Mouse (Mus musculus): ENCODE results near the gene Elobl. TPM values are rescaled to one million over a fixed set of nuclear protein-coding genes. Genes with fewer than 3 reads are reported as not detected.

Gene Elobl
- polyA plus RNA-seq, 1 experiment from 2014 or later, result not detected

DNA sequence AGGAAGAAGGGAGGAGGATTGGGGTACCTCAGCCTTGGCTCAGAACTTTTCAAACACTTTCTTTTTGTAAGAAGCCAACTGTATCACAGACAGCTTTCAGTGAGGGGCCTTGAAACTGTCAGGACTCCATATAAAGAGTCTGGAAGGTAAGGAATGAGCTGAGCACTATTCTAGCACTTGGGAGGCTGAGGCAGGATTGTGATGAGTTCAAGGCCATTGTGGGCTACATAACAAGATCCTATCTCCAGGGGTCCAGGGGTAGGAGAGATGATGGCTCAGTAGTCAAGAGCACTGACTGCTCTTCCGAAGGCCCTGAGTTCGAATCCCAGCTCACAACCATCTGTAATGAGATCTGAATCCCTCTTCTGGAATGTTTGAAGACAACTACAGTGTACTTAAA, 15.2 kb downstream of the Elobl start:
- Histone ChIP-seq H3K27ac (ENCODE audit: low read length) (no peak overlapping the region), H3K4me2 (ENCODE audit: low read depth, low read length) (no peak overlapping the region), H3K9ac (ENCODE audit: low read length) (no peak overlapping the region), H3K4me1 (ENCODE audit: control insufficient read depth, insufficient read depth, low read length) (peaks cover 12% of the 10 kb centered on the region), H3K27me3 (ENCODE audit: control insufficient read depth, insufficient read depth, low read length) (no peaks in the 10 kb centered on the region), H3K36me3 (ENCODE audit: control insufficient read depth, insufficient read depth, low read length) (no peaks in the 10 kb centered on the region), H3K4me3 (replicated peaks; ENCODE audit: low read length) (no peak overlapping the region), H3K9me3 (replicated peaks; ENCODE audit: control insufficient read depth, low read length) (no peaks in the 10 kb centered on the region)
- WGBS, result 88% methylated on average over 2 of the region's 2 CpGs
- ATAC-seq (ENCODE audit: insufficient read depth, low FRiP score), result no peak

GRCm38 (mm10) chr11:88950640-88951250, 16.0 kb downstream of the Elobl start:
- no peak for ATAC-seq (ENCODE audit: insufficient read depth, low FRiP score)
- peaks cover 12% of the 10 kb centered on the region for H3K4me1 ChIP-seq (ENCODE audit: control insufficient read depth, insufficient read depth, low read length)
- no peaks in the 10 kb centered on the region for H3K9me3 ChIP-seq (replicated peaks; ENCODE audit: control insufficient read depth, low read length)
- H3K36me3 ChIP-seq (ENCODE audit: control insufficient read depth, insufficient read depth, low read length), result no peaks in the 10 kb centered on the region
- no peak overlapping the region for H3K4me3 ChIP-seq (replicated peaks; ENCODE audit: low read length)
- no peaks in the 10 kb centered on the region for H3K27me3 ChIP-seq (ENCODE audit: control insufficient read depth, insufficient read depth, low read length)
- H3K4me2 ChIP-seq (ENCODE audit: low read depth, low read length), result no peak overlapping the region
- 81% methylated on average over 13 of the region's 13 CpGs for WGBS
- peak overlapping the region; percentile 34; the same call in 1 of the 2 replicates for H3K9ac ChIP-seq (ENCODE audit: low read length)
- H3K27ac ChIP-seq (ENCODE audit: low read length), result peak overlapping the region; percentile 29; the same call in 1 of the 2 replicates

GRCm38 (mm10) chr11:88949802-88950639, 16.7 kb downstream of the Elobl start:
- ATAC-seq (ENCODE audit: insufficient read depth, low FRiP score), result no peak
- no peak overlapping the region for H3K4me2 ChIP-seq (ENCODE audit: low read depth, low read length)
- peaks cover 12% of the 10 kb centered on the region for H3K4me1 ChIP-seq (ENCODE audit: control insufficient read depth, insufficient read depth, low read length)
- H3K4me3 ChIP-seq (replicated peaks; ENCODE audit: low read length), result no peak overlapping the region
- peak overlapping the region; percentile 34; the same call in 1 of the 2 replicates for H3K9ac ChIP-seq (ENCODE audit: low read length)
- peak overlapping the region; percentile 29; the same call in 1 of the 2 replicates for H3K27ac ChIP-seq (ENCODE audit: low read length)
- H3K9me3 ChIP-seq (replicated peaks; ENCODE audit: control insufficient read depth, low read length), result no peaks in the 10 kb centered on the region
- 77% methylated on average over 8 of the region's 8 CpGs for WGBS
- H3K27me3 ChIP-seq (ENCODE audit: control insufficient read depth, insufficient read depth, low read length), result no peaks in the 10 kb centered on the region
- no peaks in the 10 kb centered on the region for H3K36me3 ChIP-seq (ENCODE audit: control insufficient read depth, insufficient read depth, low read length)

GRCm38 (mm10) chr11:88948896-88949295, 17.8 kb downstream of the Elobl start:
- ATAC-seq (ENCODE audit: insufficient read depth, low FRiP score), result no peak
- Histone ChIP-seq H3K4me2 (ENCODE audit: low read depth, low read length) (no peak overlapping the region), H3K9ac (ENCODE audit: low read length) (no peak overlapping the region), H3K36me3 (ENCODE audit: control insufficient read depth, insufficient read depth, low read length) (no peaks in the 10 kb centered on the region), H3K9me3 (replicated peaks; ENCODE audit: control insufficient read depth, low read length) (no peaks in the 10 kb centered on the region), H3K4me1 (ENCODE audit: control insufficient read depth, insufficient read depth, low read length) (0 out of 2 replicates have a peak, but pooled peaks cover 5% of the 10 kb centered on the region), H3K27me3 (ENCODE audit: control insufficient read depth, insufficient read depth, low read length) (no peaks in the 10 kb centered on the region), H3K4me3 (replicated peaks; ENCODE audit: low read length) (no peak overlapping the region), H3K27ac (ENCODE audit: low read length) (peak overlapping the region; percentile 7; the same call in 1 of the 2 replicates)
- 67% methylated on average over 8 of the region's 8 CpGs for WGBS

DNA sequence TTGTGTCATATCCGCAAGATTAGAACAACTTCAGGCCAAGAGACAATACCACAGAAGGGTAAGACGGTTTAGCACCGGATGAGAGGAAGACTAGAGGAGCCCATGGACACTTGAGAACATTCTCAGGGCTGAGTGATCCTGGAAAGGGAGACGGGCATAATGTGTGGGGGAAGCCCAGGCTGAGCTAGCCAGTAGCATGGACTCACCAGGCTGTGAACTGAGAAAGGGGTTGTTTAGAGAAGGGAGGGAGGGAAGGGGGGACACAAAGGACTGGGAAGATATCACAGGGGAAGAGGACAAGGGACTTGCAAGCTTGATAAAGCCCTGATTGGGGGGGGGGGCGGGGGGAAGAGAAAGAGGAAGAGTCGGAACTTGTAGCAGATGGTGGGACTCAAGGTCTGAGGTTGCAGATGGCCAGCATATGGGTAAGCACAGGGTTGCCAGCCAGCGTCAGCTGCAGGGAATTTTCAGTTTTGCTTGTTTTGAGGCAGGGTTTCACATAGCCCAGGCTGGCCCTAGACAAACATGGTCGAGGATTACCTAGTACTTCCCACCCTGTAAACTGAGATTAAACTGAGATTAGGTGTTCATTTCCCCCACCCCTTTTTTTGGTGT, 20.7 kb downstream of the Elobl start:
- 0 out of 2 replicates have a peak, but pooled peaks cover 2% of the 10 kb centered on the region for H3K36me3 ChIP-seq (ENCODE audit: control insufficient read depth, insufficient read depth, low read length)
- H3K4me1 ChIP-seq (ENCODE audit: control insufficient read depth, insufficient read depth, low read length), result 0 out of 2 replicates have a peak, but pooled peaks cover 5% of the 10 kb centered on the region
- 72% methylated on average over 8 of the region's 8 CpGs for WGBS
- no peaks in the 10 kb centered on the region for H3K9me3 ChIP-seq (replicated peaks; ENCODE audit: control insufficient read depth, low read length)
- H3K9ac ChIP-seq (ENCODE audit: low read length), result no peak overlapping the region
- H3K27me3 ChIP-seq (ENCODE audit: control insufficient read depth, insufficient read depth, low read length), result no peaks in the 10 kb centered on the region
- no peak overlapping the region for H3K4me2 ChIP-seq (ENCODE audit: low read depth, low read length)
- no peak overlapping the region for H3K27ac ChIP-seq (ENCODE audit: low read length)
- ATAC-seq (ENCODE audit: insufficient read depth, low FRiP score), result no peak
- no peak overlapping the region for H3K4me3 ChIP-seq (replicated peaks; ENCODE audit: low read length)

GRCm38 (mm10) chr11:88941489-88941888, 25.2 kb downstream of the Elobl start:
- Histone ChIP-seq H3K36me3 (ENCODE audit: control insufficient read depth, insufficient read depth, low read length) (0 out of 2 replicates have a peak, but pooled peaks cover 4% of the 10 kb centered on the region), H3K27me3 (ENCODE audit: control insufficient read depth, insufficient read depth, low read length) (no peaks in the 10 kb centered on the region), H3K4me2 (ENCODE audit: low read depth, low read length) (no peak overlapping the region), H3K9me3 (replicated peaks; ENCODE audit: control insufficient read depth, low read length) (no peaks in the 10 kb centered on the region), H3K4me3 (replicated peaks; ENCODE audit: low read length) (no peak overlapping the region), H3K9ac (ENCODE audit: low read length) (no peak overlapping the region), H3K27ac (ENCODE audit: low read length) (no peak overlapping the region), H3K4me1 (ENCODE audit: control insufficient read depth, insufficient read depth, low read length) (no peaks in the 10 kb centered on the region)
- ATAC-seq (ENCODE audit: insufficient read depth, low FRiP score), result no peak
- WGBS, result 82% methylated on average over 12 of the region's 12 CpGs

DNA sequence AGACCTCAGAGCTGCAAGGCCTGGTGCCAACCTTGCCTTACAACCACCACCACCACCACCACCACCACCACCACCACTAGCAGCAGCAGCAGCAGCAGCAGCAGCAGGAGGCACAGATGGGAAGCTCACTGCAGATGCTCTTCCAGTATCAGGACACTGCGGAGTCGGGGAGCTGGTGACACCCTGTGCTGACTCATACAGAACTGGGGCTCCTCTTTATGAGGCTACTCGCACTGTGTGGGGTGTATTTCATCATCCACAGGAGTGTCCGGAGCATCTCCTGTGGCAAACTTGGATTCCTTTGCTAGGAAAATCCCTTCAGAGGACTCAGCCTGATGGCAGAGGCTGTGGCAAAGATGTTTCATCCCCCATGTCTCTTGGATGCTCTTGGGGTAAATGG, 27.1 kb downstream of the Elobl start:
- H3K4me2 ChIP-seq (ENCODE audit: low read depth, low read length), result no peak overlapping the region
- H3K9ac ChIP-seq (ENCODE audit: low read length), result no peak overlapping the region
- no peak for ATAC-seq (ENCODE audit: insufficient read depth, low FRiP score)
- H3K4me1 ChIP-seq (ENCODE audit: control insufficient read depth, insufficient read depth, low read length), result no peaks in the 10 kb centered on the region
- 88% methylated on average over 4 of the region's 4 CpGs for WGBS
- no peak overlapping the region for H3K27ac ChIP-seq (ENCODE audit: low read length)
- H3K27me3 ChIP-seq (ENCODE audit: control insufficient read depth, insufficient read depth, low read length), result no peaks in the 10 kb centered on the region
- H3K36me3 ChIP-seq (ENCODE audit: control insufficient read depth, insufficient read depth, low read length), result peaks cover 8% of the 10 kb centered on the region; the same call in 1 of the 2 replicates
- no peaks in the 10 kb centered on the region for H3K9me3 ChIP-seq (replicated peaks; ENCODE audit: control insufficient read depth, low read length)
- no peak overlapping the region for H3K4me3 ChIP-seq (replicated peaks; ENCODE audit: low read length)

DNA sequence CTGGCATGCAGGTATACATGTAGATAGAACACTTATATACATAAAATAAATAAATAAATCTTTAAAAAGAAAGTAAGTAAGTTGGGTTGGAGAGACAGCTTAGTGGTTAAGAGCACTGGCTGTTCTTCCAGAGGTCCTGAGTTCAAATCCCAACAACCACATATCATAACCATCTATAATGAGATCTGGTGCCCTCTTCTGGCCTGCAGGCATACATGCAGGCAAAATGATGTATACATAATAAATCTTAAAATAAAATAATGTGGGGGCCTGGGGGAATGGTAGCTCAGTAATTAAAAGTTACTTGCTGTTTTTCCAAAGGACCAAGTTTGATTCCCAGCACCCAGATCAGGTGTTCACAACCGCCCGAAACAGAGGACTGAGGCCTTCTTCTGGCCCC, 28.0 kb downstream of the Elobl start:
- H3K4me2 ChIP-seq (ENCODE audit: low read depth, low read length), result no peak overlapping the region
- no peaks in the 10 kb centered on the region for H3K4me1 ChIP-seq (ENCODE audit: control insufficient read depth, insufficient read depth, low read length)
- no peak overlapping the region for H3K9ac ChIP-seq (ENCODE audit: low read length)
- no peak overlapping the region for H3K27ac ChIP-seq (ENCODE audit: low read length)
- ATAC-seq (ENCODE audit: insufficient read depth, low FRiP score), result no peak
- no peaks in the 10 kb centered on the region for H3K9me3 ChIP-seq (replicated peaks; ENCODE audit: control insufficient read depth, low read length)
- peaks cover 8% of the 10 kb centered on the region; the same call in 1 of the 2 replicates for H3K36me3 ChIP-seq (ENCODE audit: control insufficient read depth, insufficient read depth, low read length)
- H3K4me3 ChIP-seq (replicated peaks; ENCODE audit: low read length), result no peak overlapping the region
- H3K27me3 ChIP-seq (ENCODE audit: control insufficient read depth, insufficient read depth, low read length), result no peaks in the 10 kb centered on the region
- WGBS, result 92% methylated on average over 2 of the region's 2 CpGs

DNA sequence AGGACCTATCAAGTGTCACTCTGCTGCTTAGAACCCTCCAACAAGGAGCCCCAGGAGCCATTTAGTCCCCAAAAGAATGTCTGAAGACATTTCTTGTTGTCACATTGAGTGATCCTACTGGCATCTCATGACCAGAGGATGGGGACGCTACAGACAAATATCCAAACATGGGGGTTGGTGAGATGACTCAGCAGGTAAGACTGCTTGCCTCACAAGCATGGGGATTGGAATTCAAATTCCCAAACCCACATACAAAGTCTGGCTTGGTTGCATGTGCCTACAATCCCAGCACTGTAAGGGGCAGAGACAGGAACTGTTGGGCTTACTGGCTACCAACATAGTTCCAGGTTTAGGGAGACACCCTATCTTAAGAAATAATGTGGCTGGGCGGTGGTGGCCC, 28.8 kb downstream of the Elobl start:
- H3K9me3 ChIP-seq (replicated peaks; ENCODE audit: control insufficient read depth, low read length), result no peaks in the 10 kb centered on the region
- no peak overlapping the region for H3K27ac ChIP-seq (ENCODE audit: low read length)
- H3K27me3 ChIP-seq (ENCODE audit: control insufficient read depth, insufficient read depth, low read length), result no peaks in the 10 kb centered on the region
- H3K4me3 ChIP-seq (replicated peaks; ENCODE audit: low read length), result no peak overlapping the region
- WGBS, result 86% methylated on average over 2 of the region's 2 CpGs
- H3K4me1 ChIP-seq (ENCODE audit: control insufficient read depth, insufficient read depth, low read length), result no peaks in the 10 kb centered on the region
- H3K4me2 ChIP-seq (ENCODE audit: low read depth, low read length), result no peak overlapping the region
- H3K9ac ChIP-seq (ENCODE audit: low read length), result no peak overlapping the region
- peaks cover 8% of the 10 kb centered on the region; the same call in 1 of the 2 replicates for H3K36me3 ChIP-seq (ENCODE audit: control insufficient read depth, insufficient read depth, low read length)
- ATAC-seq (ENCODE audit: insufficient read depth, low FRiP score), result no peak

Measured in stomach, embryonic 16.5 days (tissue).